Mouse (Mus musculus): ENCODE results near the gene Olfr933.

Gene Olfr933

GRCm38 (mm10) chr9:38972013-38972412, at the start of gene Olfr933:
Olfr933 (plus strand) TSS chr9:38972313.
- no peak for DNase-seq (ENCODE audit: low read depth, low spot score)

- DNase-seq (ENCODE audit: low read depth, low spot score) = no peak
These were observed 42.6 kb upstream of the Olfr933 start, which contains the start of gene Olfr930 for GRCm38 (mm10) chr9:38929509-38929908. Olfr930 (plus strand) TSS chr9:38929809.

- peak; percentile 60 for DNase-seq (ENCODE audit: low read depth, low spot score)
These were observed 18.6 kb upstream of the Olfr933 start for GRCm38 (mm10) chr9:38953401-38954123.

GRCm38 (mm10) chr9:38954124-38954416, 18.0 kb upstream of the Olfr933 start:
- DNase-seq (ENCODE audit: low read depth, low spot score) = peak; percentile 6

GRCm38 (mm10) chr9:38988215-38988614, 16.1 kb downstream of the Olfr933 start, which contains the start of gene Olfr934:
Olfr934 (minus strand) TSS chr9:38988315.
- DNase-seq (ENCODE audit: low read depth, low spot score) = no peak

GRCm38 (mm10) chr9:38999583-38999982, 27.5 kb downstream of the Olfr933 start, which contains the start of gene Olfr935:
Olfr935 (minus strand) TSS chr9:38999683.
- no peak for DNase-seq (ENCODE audit: low read depth, low spot score)

- DNase-seq (ENCODE audit: low read depth, low spot score) = no peak
These were observed 51.2 kb downstream of the Olfr933 start, which contains the start of gene Olfr146 for GRCm38 (mm10) chr9:39023277-39023676. Olfr146 (minus strand) TSS chr9:39023377.

Data from brain, adult 2 months (tissue).